Mouse (Mus musculus) olfactory bulb, adult 2 months (tissue): ENCODE measurements at regions not wholly inside any gene's neighbourhood (a gene's known extent, or its start where the extent isn't known, plus 50 kb on each side); places are given as distances from the start of the nearest gene placed in this dataset.

ENCODE experiments used
- CTCF ChIP-seq: fragments of 200-500 bp; IDR thresholded peaks from 2 replicates; pipeline ENCODE4 v1.5.1; 2012; ENCODE audit warnings: low read depth, mild to moderate bottlenecking, low read length, moderate library complexity; ENCODE audit not compliant: insufficient read depth
- POLR2A ChIP-seq: fragments of 200-500 bp; IDR thresholded peaks from 2 replicates; pipeline ENCODE4 v1.6.1; 2012; ENCODE audit warnings: mild to moderate bottlenecking, low read depth, low read length, moderate library complexity; ENCODE audit not compliant: insufficient read depth

DNA sequence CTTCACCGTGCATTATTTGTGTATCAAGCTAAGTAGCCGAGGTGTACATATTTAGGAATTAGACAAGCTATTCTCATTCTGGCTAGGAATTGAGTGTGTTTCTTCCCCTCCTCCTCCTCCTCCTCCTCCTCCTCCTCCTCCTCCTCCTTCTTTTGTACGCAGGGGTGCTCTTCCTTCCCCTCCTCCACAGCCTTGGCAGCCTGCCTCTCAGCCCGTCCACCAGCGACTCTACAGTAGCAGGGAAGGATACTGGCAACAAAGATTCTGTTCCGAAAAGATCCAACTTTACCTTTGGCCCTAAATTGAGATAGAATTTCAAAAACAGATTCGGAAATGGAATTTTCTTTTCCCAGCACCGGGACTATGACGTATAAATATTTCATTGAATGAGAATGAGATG, 253.0 kb downstream of the Nup35 start:
- TF ChIP-seq POLR2A (no peak), CTCF (no peak)
